Mouse (Mus musculus) small intestine, adult 2 months (tissue): ENCODE results near the gene Capn13. TPM values are rescaled to one million over a fixed set of nuclear protein-coding genes. Genes with fewer than 3 reads are reported as not detected.
A peak's percentile ranks its signal among the peaks of the same experiment; 100 is the strongest.

Experiments
- H3K27ac ChIP-seq: fragments of 200-500 bp; 2 replicates; pipeline ENCODE4 v1.5.1; 2012; ENCODE audit warnings: low read depth, low read length, control low read depth, inconsistent platforms; ENCODE audit not compliant: insufficient read depth
- H3K27me3 ChIP-seq: fragments of 200-500 bp; 2 replicates; pipeline ENCODE4 v1.6.1; 2012; ENCODE audit warnings: mild to moderate bottlenecking, moderate library complexity, low read length, inconsistent platforms; ENCODE audit not compliant: control insufficient read depth, insufficient read depth
- H3K36me3 ChIP-seq: fragments of 200-500 bp; 2 replicates; pipeline ENCODE4 v1.6.1; 2012; ENCODE audit warnings: mild to moderate bottlenecking, low read length, control low read depth, inconsistent platforms; ENCODE audit not compliant: control insufficient read depth, insufficient read depth
- H3K4me1 ChIP-seq: fragments of 200-500 bp; 2 replicates; pipeline ENCODE4 v1.6.1; 2012; ENCODE audit warnings: low read length, inconsistent platforms, mixed read lengths; ENCODE audit not compliant: control insufficient read depth, insufficient read depth, insufficient read length
- H3K4me3 ChIP-seq: fragments of 200-500 bp; 2 replicates; pipeline ENCODE4 v1.5.1; 2012; ENCODE audit warnings: low read depth, mild to moderate bottlenecking, control low read depth, inconsistent platforms, low read length, moderate library complexity
- CTCF ChIP-seq: fragments of 200-500 bp; IDR thresholded peaks from 2 replicates; pipeline ENCODE4 v1.5.1; 2012; ENCODE audit warnings: low read depth, mild to moderate bottlenecking, control low read depth, inconsistent platforms, low read length, moderate library complexity, mixed read lengths; ENCODE audit not compliant: insufficient replicate concordance, insufficient read length; ENCODE audit errors: extremely low read depth
- POLR2A ChIP-seq: fragments of 200-500 bp; IDR thresholded peaks from 2 replicates; pipeline ENCODE4 v1.6.1; 2012; ENCODE audit warnings: low read depth, mild to moderate bottlenecking, control low read depth, inconsistent platforms, low read length, moderate library complexity
- WGBS: fragments of 180-500 bp; shearing (Covaris S2); methylation state at CpG from one replicate; pipeline ENCODE4 v1.1.7; 2018; 5-methylcytosine and 5-hydroxymethylcytosine counted together
- polyA plus RNA-seq: library from polyadenylated mRNA; depleted of rRNA; stranded (reverse); fragments of >200 nt; gene quantifications from 2 replicates; pipeline ENCODE4 v1.2.3, GENCODE M21; 2012

The Capn13 gene
- polyA plus RNA-seq, 1 experiment: 6.8 TPM

DNA sequence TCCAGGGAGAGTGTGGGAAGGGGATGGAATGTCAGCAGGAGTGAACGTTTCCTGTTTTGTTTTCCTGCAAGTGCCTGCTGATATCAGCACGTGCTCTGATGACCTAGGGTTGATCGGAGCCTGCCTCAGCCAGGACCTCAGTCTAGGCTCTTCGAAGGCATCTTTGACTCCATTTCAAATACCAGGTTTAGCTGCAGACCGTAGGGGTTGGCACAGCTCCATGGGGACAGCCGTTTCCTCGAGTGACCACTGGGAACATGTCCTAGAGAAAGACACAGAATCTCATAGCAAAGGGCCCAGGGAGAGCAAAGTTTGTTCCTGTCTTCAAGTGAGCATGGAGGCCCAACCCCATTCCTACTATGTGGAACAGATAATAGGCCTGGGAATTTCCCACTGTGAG lies 94.0 kb downstream of the Capn13 start:
- WGBS: 63% methylated on average over 7 of the region's 7 CpGs

DNA sequence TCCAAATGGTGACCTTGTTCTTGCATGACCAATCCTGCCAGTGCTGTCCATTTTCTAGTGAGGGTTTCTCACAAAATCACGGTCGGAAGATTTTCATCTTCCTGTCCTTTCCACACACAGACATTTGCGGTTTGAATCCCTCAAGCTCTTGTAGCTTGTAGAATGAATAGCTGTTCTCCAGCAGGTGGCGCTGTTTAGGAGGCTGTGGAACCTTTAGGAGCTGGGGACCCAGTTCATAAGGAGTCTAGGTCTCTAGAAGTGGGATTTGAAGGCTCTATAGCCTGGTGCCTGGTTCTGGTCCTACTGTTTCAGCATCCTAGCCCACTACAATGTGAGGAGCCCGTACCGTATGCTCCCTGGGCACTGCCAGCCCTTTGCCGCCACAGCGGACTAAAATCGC lies 95.0 kb downstream of the Capn13 start:
- Histone ChIP-seq H3K36me3 (no peaks in the 10 kb centered on the region), H3K27me3 (no peaks in the 10 kb centered on the region), H3K27ac (no peak overlapping the region), H3K4me3 (no peak overlapping the region), H3K4me1 (no peaks in the 10 kb centered on the region)
- 54% methylated on average over 9 of the region's 9 CpGs for WGBS
- TF ChIP-seq CTCF (peak; percentile 69; the same call in 1 of the 2 replicates), POLR2A (no peak)

More for the DNA sequence above, 94.0 kb downstream of the Capn13 start:
- Histone ChIP-seq H3K27ac (no peak overlapping the region), H3K36me3 (no peaks in the 10 kb centered on the region), H3K27me3 (no peaks in the 10 kb centered on the region), H3K4me3 (no peak overlapping the region), H3K4me1 (no peaks in the 10 kb centered on the region)
- no peak for TF ChIP-seq POLR2A
- TF ChIP-seq CTCF: no peak

DNA sequence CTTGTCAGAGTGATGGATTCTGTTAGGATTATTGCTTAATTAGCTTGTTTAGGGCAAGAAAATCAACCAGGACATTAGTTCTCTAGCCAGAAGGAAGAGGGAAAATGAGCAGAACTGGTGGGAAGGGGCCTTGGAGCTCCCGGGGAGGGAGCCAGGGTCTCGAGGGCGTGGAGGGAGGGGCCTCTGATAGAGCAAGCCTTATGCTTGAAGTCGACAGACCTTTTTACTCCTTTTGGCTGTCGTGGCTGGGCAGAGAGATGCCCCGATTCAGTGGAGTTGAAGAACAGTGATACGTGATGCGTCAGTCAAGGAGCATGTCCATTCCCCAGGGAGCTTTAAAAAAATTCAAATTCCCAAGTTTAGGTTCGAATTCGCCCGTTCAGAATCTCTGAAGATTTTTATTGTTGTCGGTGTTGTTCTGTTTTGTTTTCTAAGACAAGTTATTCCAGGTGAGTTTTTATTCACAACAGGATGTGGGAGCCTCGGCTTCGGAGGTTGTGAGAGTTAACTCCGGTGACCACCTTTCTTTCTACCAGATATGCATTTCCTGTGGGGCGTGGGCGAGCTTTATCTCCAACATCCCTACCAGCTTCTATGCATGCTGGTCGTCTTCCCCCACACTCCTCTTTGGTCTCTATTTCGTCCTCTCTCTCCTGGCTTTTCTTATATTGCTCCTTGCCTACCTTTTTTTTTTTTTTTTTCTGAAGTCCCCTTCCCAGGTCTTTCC lies 96.4 kb downstream of the Capn13 start:
- Histone ChIP-seq H3K4me1 (no peaks in the 10 kb centered on the region), H3K4me3 (no peak overlapping the region), H3K27ac (no peak overlapping the region), H3K27me3 (no peaks in the 10 kb centered on the region), H3K36me3 (no peaks in the 10 kb centered on the region)
- no peak for TF ChIP-seq CTCF
- TF ChIP-seq POLR2A: no peak
- WGBS: 37% methylated on average over 19 of the region's 19 CpGs

DNA sequence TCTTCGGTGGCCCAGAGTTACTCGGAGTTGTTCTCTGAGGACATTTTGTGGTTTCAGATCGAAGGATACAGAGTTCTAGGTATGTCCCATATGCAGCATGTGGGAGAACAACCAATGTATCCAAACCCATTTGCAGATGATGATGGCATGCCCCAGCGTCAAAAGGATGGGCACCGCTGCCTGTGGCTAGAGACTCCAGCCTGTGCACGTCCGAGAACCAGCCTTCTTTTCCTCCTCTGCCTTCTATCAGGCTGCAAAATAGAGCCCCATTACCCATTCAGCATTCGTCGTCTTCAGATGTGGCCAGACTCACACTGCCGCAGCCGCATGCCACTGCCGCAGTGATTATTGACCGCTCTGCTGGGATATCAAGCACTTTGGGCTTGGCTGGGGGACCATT lies 97.0 kb downstream of the Capn13 start:
- Histone ChIP-seq H3K4me3 (no peak overlapping the region), H3K4me1 (no peaks in the 10 kb centered on the region), H3K27ac (no peak overlapping the region), H3K36me3 (no peaks in the 10 kb centered on the region), H3K27me3 (no peaks in the 10 kb centered on the region)
- WGBS: 45% methylated on average over 13 of the region's 13 CpGs
- TF ChIP-seq CTCF (no peak), POLR2A (no peak)

DNA sequence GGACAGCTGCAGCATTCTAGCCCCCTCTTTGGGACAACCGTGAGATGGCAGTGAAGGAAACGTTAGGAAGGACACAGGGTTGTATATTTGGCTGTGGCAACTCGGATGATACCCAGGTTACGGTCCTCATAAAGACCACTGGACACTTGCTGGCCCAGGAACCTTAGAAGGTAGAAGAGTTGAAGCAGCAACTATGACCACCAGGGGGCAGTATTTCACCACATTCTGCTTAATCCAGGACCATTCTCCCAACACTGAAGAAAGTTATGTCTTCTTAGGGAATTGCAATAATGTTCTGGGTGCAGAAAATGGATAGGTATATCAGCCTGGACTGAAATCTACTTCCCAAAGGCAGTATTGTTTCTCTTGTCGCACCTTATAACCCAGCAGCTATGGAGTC lies 97.4 kb downstream of the Capn13 start:
- WGBS: 26% methylated on average over 5 of the region's 5 CpGs
- no peaks in the 10 kb centered on the region for H3K27me3 ChIP-seq
- no peaks in the 10 kb centered on the region for H3K36me3 ChIP-seq
- H3K4me1 ChIP-seq: no peaks in the 10 kb centered on the region
- TF ChIP-seq CTCF: peak; percentile 27; the same call in 1 of the 2 replicates
- TF ChIP-seq POLR2A: no peak
- H3K27ac ChIP-seq: no peak overlapping the region
- H3K4me3 ChIP-seq: no peak overlapping the region

DNA sequence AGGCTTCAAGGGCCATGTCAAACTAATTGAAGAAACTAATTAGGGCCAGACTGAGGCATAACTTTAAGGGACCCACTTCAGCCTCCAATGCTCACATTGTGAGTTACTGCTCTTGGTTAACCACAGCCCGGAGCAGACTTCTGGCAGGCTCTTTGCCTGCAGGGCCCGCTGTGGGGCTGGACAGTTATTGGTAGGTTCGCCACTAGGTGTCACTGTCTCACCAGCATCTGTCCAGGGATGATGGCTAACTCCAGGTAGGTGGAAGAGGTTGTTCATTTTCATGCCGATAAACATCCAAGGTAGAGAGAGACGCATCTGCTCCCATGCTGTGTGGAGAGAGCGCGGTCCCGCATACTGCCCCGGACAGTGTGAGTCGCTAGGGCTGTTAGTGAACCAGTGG lies 98.6 kb downstream of the Capn13 start:
- WGBS: 4% methylated on average over 10 of the region's 10 CpGs
- no peaks in the 10 kb centered on the region for H3K4me1 ChIP-seq
- no peak overlapping the region for H3K4me3 ChIP-seq
- TF ChIP-seq CTCF: peak; percentile 97
- no peak for TF ChIP-seq POLR2A
- H3K36me3 ChIP-seq: no peaks in the 10 kb centered on the region
- H3K27me3 ChIP-seq: no peaks in the 10 kb centered on the region
- H3K27ac ChIP-seq: no peak overlapping the region

DNA sequence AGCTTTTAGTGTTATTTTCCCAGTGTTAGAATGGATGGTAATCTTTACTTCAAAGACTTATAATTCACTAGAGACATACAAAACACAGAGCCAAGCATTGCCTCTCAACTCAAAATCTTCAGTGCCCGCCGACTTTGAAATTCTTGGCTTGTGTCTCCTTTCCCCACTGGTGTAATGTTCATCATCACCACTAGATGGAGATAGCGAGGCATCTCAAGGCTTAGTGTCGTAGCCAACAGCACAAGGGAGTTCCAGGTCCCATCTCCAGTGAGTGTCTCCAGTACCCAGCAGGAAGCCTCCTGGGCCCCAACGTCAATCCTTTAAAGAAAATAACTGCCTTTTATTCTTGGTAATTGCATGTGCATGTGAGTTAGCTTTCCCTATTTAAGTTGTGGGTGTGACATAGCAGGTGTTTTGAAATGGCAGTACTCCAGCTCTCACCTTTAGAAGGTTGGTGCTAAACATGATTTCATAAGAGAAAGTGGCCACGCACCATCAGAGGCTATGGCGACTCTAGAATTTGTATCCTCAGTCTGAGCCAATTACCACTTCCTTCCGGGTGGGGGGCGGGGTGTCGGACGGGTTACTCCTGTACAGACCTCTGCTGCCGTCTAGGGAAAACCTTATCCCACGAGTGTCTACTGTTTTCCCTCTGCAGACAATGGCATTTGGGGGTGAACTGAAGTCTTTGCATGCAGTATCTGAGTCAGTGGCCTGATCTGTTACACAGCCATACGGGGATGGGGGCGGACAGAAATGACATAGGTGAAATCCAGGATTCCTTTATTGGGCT lies 99.2 kb downstream of the Capn13 start:
- H3K27me3 ChIP-seq: no peaks in the 10 kb centered on the region
- WGBS: 15% methylated on average over 15 of the region's 15 CpGs
- no peaks in the 10 kb centered on the region for H3K36me3 ChIP-seq
- TF ChIP-seq POLR2A: no peak
- peak; percentile 66; the same call in 1 of the 2 replicates for TF ChIP-seq CTCF
- H3K27ac ChIP-seq: no peak overlapping the region
- H3K4me1 ChIP-seq: no peaks in the 10 kb centered on the region
- no peak overlapping the region for H3K4me3 ChIP-seq
